Mouse (Mus musculus) MEL (cell line): ENCODE measurements around the gene Rims1. TPM values are rescaled to one million over a fixed set of nuclear protein-coding genes. Genes with fewer than 3 reads are reported as not detected.

Source experiments
- DNase-seq: peaks from one replicate; pipeline ENCODE4 v3.0.0; 2011; ENCODE audit warnings: low read depth, low spot score
- H3K27ac ChIP-seq: 2 replicates; pipeline ENCODE4 v1.5.1; 2012; ENCODE audit warnings: low read depth, mild to moderate bottlenecking, control low read depth, low read length, moderate library complexity; ENCODE audit not compliant: control insufficient read depth
- H3K27me3 ChIP-seq, 2 experiments: fragments of 150-350 bp in 1 of 2; sonication (generic) in 1 of 2; 2 replicates each; pipeline ENCODE4 v1.6.1; 2012; ENCODE audit warnings: low read length in 2 of 2, mild to moderate bottlenecking in 2 of 2, improper control_type of control experiment in 1 of 2, moderate library complexity in 1 of 2; ENCODE audit not compliant: insufficient read depth in 2 of 2, control insufficient read depth in 1 of 2
- H3K36me3 ChIP-seq, 2 experiments: 2 replicates each; pipeline ENCODE4 v1.6.1; 2012 to 2014; ENCODE audit warnings: low read length in 2 of 2, improper control_type of control experiment in 1 of 2, inconsistent platforms in 1 of 2, mild to moderate bottlenecking in 1 of 2; ENCODE audit not compliant: insufficient read depth in 2 of 2, control insufficient read depth in 1 of 2
- H3K4me1 ChIP-seq, 2 experiments: fragments of 150-350 bp in 1 of 2; sonication (generic) in 1 of 2; 2 replicates each; pipeline ENCODE4 v1.6.1; 2012; ENCODE audit warnings: low read length in 2 of 2, improper control_type of control experiment in 1 of 2, mild to moderate bottlenecking in 1 of 2; ENCODE audit not compliant: insufficient read depth in 2 of 2, control insufficient read depth in 1 of 2
- H3K4me3 ChIP-seq, 2 experiments: fragments of 150-350 bp in 1 of 2; sonication (generic) in 1 of 2; 2 replicates each; pipeline ENCODE4 v1.5.1; 2012; ENCODE audit warnings: low read depth in 2 of 2, low read length in 2 of 2, mild to moderate bottlenecking in 2 of 2, moderate library complexity in 2 of 2, control low read depth in 1 of 2, improper control_type of control experiment in 1 of 2; ENCODE audit not compliant: control insufficient read depth in 1 of 2, insufficient read depth in 1 of 2
- H3K79me2 ChIP-seq: 2 replicates; pipeline ENCODE4 v1.6.1; 2012; ENCODE audit warnings: mild to moderate bottlenecking, low read length, moderate library complexity; ENCODE audit not compliant: control insufficient read depth, poor library complexity, insufficient read depth
- H3K9ac ChIP-seq: 2 replicates; pipeline ENCODE4 v1.6.1; 2012; ENCODE audit warnings: low read depth, mild to moderate bottlenecking, control low read depth, low read length, moderate library complexity; ENCODE audit not compliant: control insufficient read depth, poor library complexity, severe bottlenecking
- H3K9me3 ChIP-seq: fragments of 150-350 bp; sonication (generic); replicated peaks from 2 replicates; pipeline ENCODE4 v1.6.1; 2012; ENCODE audit warnings: mild to moderate bottlenecking, low read length, improper control_type of control experiment, moderate library complexity; ENCODE audit not compliant: insufficient read depth
- BHLHE40 ChIP-seq: IDR thresholded peaks from 2 replicates; pipeline ENCODE4 v1.6.1; 2012; ENCODE audit warnings: low read depth, mild to moderate bottlenecking, inconsistent platforms, low read length, improper control_type of control experiment, borderline replicate concordance
- CHD2 ChIP-seq: IDR thresholded peaks from 2 replicates; pipeline ENCODE4 v1.6.1; 2011; ENCODE audit warnings: low read length, improper control_type of control experiment
- ELF1 ChIP-seq: IDR thresholded peaks from 2 replicates; pipeline ENCODE4 v1.6.1; 2014; ENCODE audit warnings: low read depth, mild to moderate bottlenecking, inconsistent platforms, low read length, improper control_type of control experiment, moderate library complexity
- EP300 ChIP-seq, 2 experiments: IDR thresholded peaks; 2 replicates each; pipeline ENCODE4 v1.6.1; 2011; ENCODE audit warnings: improper control_type of control experiment in 2 of 2, low read length in 2 of 2, low read depth in 1 of 2, mild to moderate bottlenecking in 1 of 2
- GABPA ChIP-seq: IDR thresholded peaks from 2 replicates; pipeline ENCODE4 v1.6.1; 2012; ENCODE audit warnings: low read depth, mild to moderate bottlenecking, inconsistent platforms, low read length, improper control_type of control experiment, moderate library complexity
- KAT2A ChIP-seq: conservative IDR thresholded peaks from 2 replicates; pipeline ENCODE4 v1.6.1; 2012; ENCODE audit warnings: low read depth, low read length, improper control_type of control experiment, inconsistent platforms
- MAFK ChIP-seq: IDR thresholded peaks from 2 replicates; pipeline ENCODE4 v1.6.1; 2011; ENCODE audit warnings: low read depth, mild to moderate bottlenecking, low read length, improper control_type of control experiment, borderline replicate concordance
- MAX ChIP-seq: IDR thresholded peaks from 2 replicates; pipeline ENCODE4 v1.6.1; 2011; ENCODE audit warnings: low read length, improper control_type of control experiment
- MAZ ChIP-seq: IDR thresholded peaks from 2 replicates; pipeline ENCODE4 v1.6.1; 2012; ENCODE audit warnings: low read depth, mild to moderate bottlenecking, inconsistent platforms, low read length, improper control_type of control experiment
- MXI1 ChIP-seq: IDR thresholded peaks from 2 replicates; pipeline ENCODE4 v1.6.1; 2011; ENCODE audit warnings: mild to moderate bottlenecking, low read depth, low read length, improper control_type of control experiment
- MYC ChIP-seq: IDR thresholded peaks from 2 replicates; pipeline ENCODE4 v1.6.1; 2011; ENCODE audit warnings: low read depth, mild to moderate bottlenecking, low read length, improper control_type of control experiment, moderate library complexity
- NELFE ChIP-seq: IDR thresholded peaks from 2 replicates; pipeline ENCODE4 v1.6.1; 2011; ENCODE audit warnings: low read depth, low read length, improper control_type of control experiment
- NRF1 ChIP-seq: IDR thresholded peaks from 2 replicates; pipeline ENCODE4 v1.6.1; 2014; ENCODE audit warnings: low read depth, mild to moderate bottlenecking, inconsistent platforms, low read length, improper control_type of control experiment, moderate library complexity; ENCODE audit not compliant: poor library complexity, insufficient read depth, severe bottlenecking
- POLR2AphosphoS2 ChIP-seq: IDR thresholded peaks from 2 replicates; pipeline ENCODE4 v1.6.1; 2011; ENCODE audit warnings: low read length, improper control_type of control experiment
- RCOR1 ChIP-seq: IDR thresholded peaks from 2 replicates; pipeline ENCODE4 v1.6.1; 2012; ENCODE audit warnings: low read depth, mild to moderate bottlenecking, inconsistent platforms, low read length, improper control_type of control experiment
- SIN3A ChIP-seq: IDR thresholded peaks from 2 replicates; pipeline ENCODE4 v1.6.1; 2012; ENCODE audit warnings: low read length, improper control_type of control experiment, inconsistent platforms
- SMC3 ChIP-seq: IDR thresholded peaks from 2 replicates; pipeline ENCODE4 v1.6.1; 2011; ENCODE audit warnings: low read depth, low read length, improper control_type of control experiment
- TBP ChIP-seq: IDR thresholded peaks from 2 replicates; pipeline ENCODE4 v1.8.0; 2011; ENCODE audit warnings: low read depth, low read length, improper control_type of control experiment
- TCF12 ChIP-seq: IDR thresholded peaks from 2 replicates; pipeline ENCODE4 v1.6.1; 2014; ENCODE audit warnings: low read depth, mild to moderate bottlenecking, inconsistent platforms, low read length, improper control_type of control experiment, moderate library complexity
- UBTF ChIP-seq: IDR thresholded peaks from 2 replicates; pipeline ENCODE4 v1.6.1; 2012; ENCODE audit warnings: low read depth, mild to moderate bottlenecking, inconsistent platforms, low read length, improper control_type of control experiment, moderate library complexity, borderline replicate concordance; ENCODE audit not compliant: insufficient read depth
- USF2 ChIP-seq, 2 experiments: IDR thresholded peaks; 2 replicates each; pipeline ENCODE4 v1.6.1; 2011 to 2012; ENCODE audit warnings: improper control_type of control experiment in 2 of 2, low read length in 2 of 2, borderline replicate concordance in 1 of 2, inconsistent platforms in 1 of 2, low read depth in 1 of 2, mild to moderate bottlenecking in 1 of 2; ENCODE audit not compliant: insufficient read depth in 1 of 2
- ZC3H11A ChIP-seq: IDR thresholded peaks from 2 replicates; pipeline ENCODE4 v1.6.1; 2012; ENCODE audit warnings: low read depth, mild to moderate bottlenecking, inconsistent platforms, low read length, improper control_type of control experiment
- ZMIZ1 ChIP-seq: IDR thresholded peaks from 2 replicates; pipeline ENCODE4 v1.6.1; 2012; ENCODE audit warnings: low read depth, mild to moderate bottlenecking, inconsistent platforms, low read length, improper control_type of control experiment, moderate library complexity
- polyA plus RNA-seq, 2 experiments: library from polyadenylated mRNA; stranded (reverse) in 1 of 2; unstranded in 1 of 2; fragments of >175 nt in 1 of 2; fragments of >200 nt in 1 of 2; gene quantifications; 2 replicates each; pipeline versions ENCODE4 v1.2.1 to v1.2.4; 2012; ENCODE audit warnings: low replicate concordance in 2 of 2, low read depth in 1 of 2; ENCODE audit not compliant: insufficient read length in 2 of 2, insufficient read depth in 1 of 2, missing spikeins in 1 of 2
- total RNA-seq: library from RNA; depleted of rRNA; stranded (reverse); fragments of 300-350 nt; gene quantifications from 2 replicates; pipeline ENCODE4 v1.2.3, GENCODE M21; 2012

Rims1 gene
- total and polyA plus RNA-seq, 3 experiments, result 0.31 TPM; not detected in 2

DNA sequence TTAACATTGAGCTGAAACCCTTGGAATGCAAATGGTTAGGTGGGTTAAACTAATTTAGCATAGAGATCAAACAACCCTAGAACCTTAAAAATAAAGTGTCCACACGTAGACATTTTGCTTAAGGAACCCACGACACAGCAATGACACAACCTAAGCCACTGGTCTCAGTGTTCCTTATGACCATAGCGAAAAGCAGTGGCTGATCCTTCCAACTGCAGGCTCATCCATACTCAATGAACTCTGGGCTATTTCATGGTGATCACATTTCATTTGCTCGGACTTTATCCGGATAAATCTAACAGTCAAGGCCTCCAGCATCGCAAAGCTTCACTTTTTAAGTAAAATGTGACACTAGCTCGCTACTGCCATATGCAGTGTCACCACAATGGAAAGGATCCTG lies 494.3 kb downstream of the Rims1 start:
- TF ChIP-seq USF2 (IDR thresholded peaks at IDR 0.05; ENCODE audit: borderline replicate concordance in 1 of 2, insufficient read depth in 1 of 2, low read depth in 1 of 2, low read length in 2 of 2) (no peak), ZC3H11A (no peak), MYC (no peak), SIN3A (no peak), MAX (no peak), CHD2 (no peak), KAT2A (no peak), MAFK (no peak), TCF12 (no peak), MAZ (no peak), NRF1 (no peak), GABPA (no peak), BHLHE40 (no peak), MXI1 (no peak)
- Histone ChIP-seq H3K4me1 (no peaks in the 10 kb centered on the region), H3K4me3 (no peak overlapping the region), H3K9me3 (no peaks in the 10 kb centered on the region), H3K27ac (no peak overlapping the region), H3K27me3 (no peaks in the 10 kb centered on the region), H3K79me2 (no peaks in the 10 kb centered on the region), H3K9ac (no peak overlapping the region), H3K36me3 (no peaks in the 10 kb centered on the region)
- no peak for DNase-seq

GRCm38 (mm10) chr1:22306519-22306918 lies 499.3 kb downstream of the Rims1 start:
- H3K4me3 ChIP-seq, result no peak overlapping the region
- TF ChIP-seq CHD2 (no peak), ZMIZ1 (no peak), POLR2AphosphoS2 (no peak), TBP (no peak), ELF1 (no peak), MYC (no peak), RCOR1 (no peak), MXI1 (no peak), EP300 (IDR thresholded peaks at IDR 0.05; ENCODE audit: low read depth in 1 of 2, low read length in 2 of 2) (no peak), UBTF (no peak), NELFE (no peak), NRF1 (no peak), SMC3 (no peak)

More at GRCm38 (mm10) chr1:22306519-22306918, 499.3 kb downstream of the Rims1 start:
- Histone ChIP-seq H3K27me3 (no peaks in the 10 kb centered on the region), H3K36me3 (no peaks in the 10 kb centered on the region), H3K27ac (no peak overlapping the region), H3K9ac (no peak overlapping the region), H3K4me1 (no peaks in the 10 kb centered on the region), H3K9me3 (no peaks in the 10 kb centered on the region), H3K79me2 (no peaks in the 10 kb centered on the region)
- DNase-seq, result no peak
